Mouse (Mus musculus): ENCODE measurements around the gene Dapk2. TPM values are rescaled to one million over a fixed set of nuclear protein-coding genes. Genes with fewer than 3 reads are reported as not detected.

Dapk2 gene
- total RNA-seq (2015) (1.6 and 4.4 TPM in 2 replicates), total RNA-seq (2017) (2.6 and 4.0 TPM in 2 replicates)

- peak; percentile 87 for ATAC-seq (ENCODE audit: poor library complexity, severe bottlenecking)
These were observed at the start of gene Dapk2 for GRCm38 (mm10) chr9:66157958-66158830. TSS of gene Dapk2 (plus strand) at chr9:66158223.

- no peak for ATAC-seq (ENCODE audit: poor library complexity, severe bottlenecking)
These were observed 48.4 kb upstream of the Dapk2 start for GRCm38 (mm10) chr9:66109574-66109973.

GRCm38 (mm10) chr9:66110126-66110525, 47.9 kb upstream of the Dapk2 start:
- ATAC-seq (ENCODE audit: poor library complexity, severe bottlenecking) = no peak

- no peak for ATAC-seq (ENCODE audit: poor library complexity, severe bottlenecking)
These were observed 47.2 kb upstream of the Dapk2 start for GRCm38 (mm10) chr9:66110611-66111379.

GRCm38 (mm10) chr9:66114341-66114740, 43.7 kb upstream of the Dapk2 start:
- peak; percentile 95 for ATAC-seq (ENCODE audit: poor library complexity, severe bottlenecking)

GRCm38 (mm10) chr9:66116890-66117289, 41.1 kb upstream of the Dapk2 start:
- no peak for ATAC-seq (ENCODE audit: poor library complexity, severe bottlenecking)

DNA sequence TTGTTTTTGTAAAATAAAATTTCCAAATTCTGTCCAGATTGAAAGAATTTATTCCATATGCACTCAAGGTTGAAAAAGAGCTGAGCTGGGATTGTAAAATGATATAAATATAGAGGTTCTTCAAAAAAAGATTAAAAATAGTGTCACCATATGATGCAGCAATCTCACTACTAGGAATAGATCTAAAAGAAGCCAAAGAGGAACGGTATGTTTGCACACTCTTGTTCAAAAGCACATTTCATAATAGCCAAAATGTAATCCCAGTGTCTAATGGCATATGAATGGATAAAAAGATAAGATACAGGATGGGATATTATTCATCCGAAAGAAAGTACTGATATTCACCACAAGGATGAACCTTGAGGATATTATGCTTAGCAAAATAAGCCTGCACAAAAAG, 38.5 kb upstream of the Dapk2 start:
- no peak for ATAC-seq (ENCODE audit: poor library complexity, severe bottlenecking)

DNA sequence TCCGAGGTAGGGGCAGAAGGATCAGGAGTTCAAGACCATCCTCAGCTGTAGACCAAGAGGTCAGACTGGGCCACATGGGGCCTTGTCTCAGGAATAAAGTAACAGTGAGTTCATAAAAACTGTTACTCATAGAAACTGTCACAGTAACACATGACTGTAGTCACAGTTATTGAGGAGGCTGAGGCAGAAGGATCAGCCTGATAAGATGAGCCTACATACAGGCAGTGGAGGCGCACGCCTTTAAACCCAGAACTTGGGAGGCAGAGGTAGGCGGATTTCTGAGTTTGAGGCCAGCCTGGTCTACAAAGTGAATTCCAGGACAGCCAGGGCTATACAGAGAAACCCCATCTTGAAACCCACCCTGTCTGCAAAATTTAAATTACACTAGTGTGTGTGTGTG, 37.9 kb upstream of the Dapk2 start:
- ATAC-seq (ENCODE audit: poor library complexity, severe bottlenecking) = no peak

DNA sequence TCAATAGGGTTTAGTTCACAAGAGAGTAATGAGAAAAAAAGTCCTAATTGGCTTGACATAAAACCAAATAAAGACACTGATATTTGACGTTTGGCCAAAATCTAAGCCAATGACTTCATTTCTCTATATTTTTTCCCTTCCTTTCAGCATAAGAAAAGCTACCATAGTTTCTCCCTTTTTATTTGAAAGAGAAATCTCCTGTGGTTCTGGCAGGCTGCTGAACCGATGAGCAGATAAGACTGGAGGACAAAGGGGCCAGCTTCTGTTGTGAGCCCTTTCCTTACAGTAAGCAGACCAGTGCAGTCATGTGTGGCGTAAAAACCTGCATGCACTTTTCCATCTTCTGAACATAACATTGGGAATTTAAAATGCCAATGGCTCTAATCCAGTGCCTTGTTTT, 37.1 kb upstream of the Dapk2 start:
- no peak for ATAC-seq (ENCODE audit: poor library complexity, severe bottlenecking)

- no peak for ATAC-seq (ENCODE audit: poor library complexity, severe bottlenecking)
These were observed 36.6 kb upstream of the Dapk2 start for GRCm38 (mm10) chr9:66121421-66121820.

- no peak for ATAC-seq (ENCODE audit: poor library complexity, severe bottlenecking)
These were observed 34.4 kb upstream of the Dapk2 start for GRCm38 (mm10) chr9:66123648-66124047.

GRCm38 (mm10) chr9:66124111-66124531, 33.9 kb upstream of the Dapk2 start:
- no peak; the same call in 1 of the 2 replicates for ATAC-seq (ENCODE audit: poor library complexity, severe bottlenecking)

DNA sequence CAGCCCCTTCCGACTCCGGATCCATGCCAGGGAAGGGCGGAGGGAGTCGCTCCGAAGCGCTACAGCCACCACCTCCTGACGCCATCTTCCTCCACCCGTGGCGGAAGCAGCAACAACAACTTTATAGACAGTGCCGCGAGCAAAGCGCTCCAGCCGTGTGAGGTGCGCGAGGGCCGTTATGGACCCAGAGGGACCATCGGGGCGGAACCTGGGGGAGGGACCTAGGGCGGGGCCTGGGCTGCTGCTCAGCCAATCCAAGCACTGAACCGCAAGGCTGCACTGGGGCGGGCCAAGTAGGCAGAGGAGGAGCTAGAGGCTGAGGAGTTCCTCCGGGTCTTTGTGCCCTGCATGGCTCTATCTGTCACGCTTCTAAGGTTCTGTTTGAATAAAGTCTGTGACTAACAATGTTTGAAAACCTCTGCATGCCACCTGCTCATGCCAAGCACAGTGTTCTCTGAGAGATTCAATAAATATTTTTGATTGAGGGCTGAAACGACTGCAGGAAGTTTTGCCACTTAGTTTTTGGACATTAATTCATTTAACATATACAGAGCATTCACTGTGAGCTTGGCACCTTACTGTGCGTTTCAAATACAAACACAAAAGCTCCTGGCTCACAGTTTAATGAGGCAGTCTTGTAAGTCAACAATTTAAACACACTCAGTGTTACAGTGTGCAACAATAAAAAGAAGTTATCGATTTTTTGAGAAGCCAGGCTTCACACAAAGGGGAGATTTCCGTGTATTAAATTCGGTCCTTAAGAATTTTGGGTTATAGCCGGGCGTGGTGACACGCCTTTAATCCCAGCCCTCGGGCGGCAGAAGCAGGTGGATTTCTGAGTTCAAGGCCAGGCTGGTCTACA, 33.1 kb upstream of the Dapk2 start:
- ATAC-seq (ENCODE audit: poor library complexity, severe bottlenecking) = peak; percentile 88

- ATAC-seq (ENCODE audit: poor library complexity, severe bottlenecking) = no peak
These were observed 32.2 kb upstream of the Dapk2 start for GRCm38 (mm10) chr9:66125543-66126455.

- peak; percentile 75 for ATAC-seq (ENCODE audit: poor library complexity, severe bottlenecking)
These were observed 31.4 kb upstream of the Dapk2 start, which contains the start of the genes Snx1 and Ciao2a for GRCm38 (mm10) chr9:66126456-66127192. TSS of gene Snx1 (minus strand) at chr9:66126587. TSS of gene Ciao2a (plus strand) at chr9:66126611.

DNA sequence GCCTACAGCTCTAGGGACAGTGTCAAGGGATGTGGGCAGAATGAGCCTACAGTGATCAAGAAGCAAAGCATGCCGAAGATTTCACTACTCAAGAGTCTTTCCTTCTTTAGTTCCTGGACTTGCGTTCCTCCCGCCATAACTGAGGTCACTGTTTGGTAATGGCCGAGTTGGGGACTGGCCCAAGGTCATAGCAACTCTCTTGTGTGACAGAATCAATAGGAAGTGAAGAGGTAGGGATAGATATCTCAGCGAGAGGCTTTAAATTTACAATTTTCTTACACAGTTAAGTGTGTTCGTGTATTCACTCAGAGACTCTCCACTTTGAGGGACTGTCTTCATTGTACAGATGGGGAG, 30.9 kb upstream of the Dapk2 start:
- ATAC-seq (ENCODE audit: poor library complexity, severe bottlenecking) = no peak

GRCm38 (mm10) chr9:66127884-66128283, 30.1 kb upstream of the Dapk2 start:
- no peak for ATAC-seq (ENCODE audit: poor library complexity, severe bottlenecking)

- ATAC-seq (ENCODE audit: poor library complexity, severe bottlenecking) = peak; percentile 70
These were observed 26.6 kb upstream of the Dapk2 start for GRCm38 (mm10) chr9:66131466-66131865.

DNA sequence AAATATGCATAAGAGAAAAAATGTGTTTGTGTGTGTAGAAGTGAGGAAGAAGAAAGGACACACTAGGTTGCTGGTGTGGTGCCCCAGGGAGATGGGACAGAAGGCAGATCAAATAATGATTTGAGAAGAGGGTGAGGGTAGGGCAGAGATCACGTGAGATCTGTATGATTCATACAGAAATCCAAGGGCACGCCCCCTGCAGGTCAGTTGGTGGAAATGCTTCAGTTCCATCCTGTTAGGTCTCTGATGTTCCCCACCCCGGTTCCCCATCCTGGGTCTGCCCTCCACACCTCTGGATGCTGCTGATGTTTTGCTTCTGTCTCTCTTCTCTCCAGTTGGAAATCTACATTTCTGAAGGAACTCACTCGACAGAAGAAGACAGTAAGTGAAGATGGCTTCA, 22.1 kb upstream of the Dapk2 start:
- peak; percentile 48; the same call in 1 of the 2 replicates for ATAC-seq (ENCODE audit: poor library complexity, severe bottlenecking)

Measured in megakaryocyte, adult 5-6 weeks (primary cell).